Mouse (Mus musculus) testis, adult 2 months (tissue): ENCODE measurements around the gene Tssk1. TPM values are rescaled to one million over a fixed set of nuclear protein-coding genes. Genes with fewer than 3 reads are reported as not detected.

Source experiments
- H3K27ac ChIP-seq: fragments of 200-500 bp; 2 replicates; pipeline ENCODE4 v1.5.1; 2012; ENCODE audit warnings: low read depth, low read length; ENCODE audit not compliant: control insufficient read depth, insufficient read depth
- H3K27me3 ChIP-seq: fragments of 200-500 bp; 2 replicates; pipeline ENCODE4 v1.6.1; 2012; ENCODE audit warnings: mild to moderate bottlenecking, low read length, moderate library complexity; ENCODE audit not compliant: control insufficient read depth, insufficient read depth
- H3K36me3 ChIP-seq: fragments of 200-500 bp; 2 replicates; pipeline ENCODE4 v1.6.1; 2012; ENCODE audit warnings: mild to moderate bottlenecking, low read length; ENCODE audit not compliant: control insufficient read depth, insufficient read depth
- H3K4me1 ChIP-seq: fragments of 200-500 bp; 2 replicates; pipeline ENCODE4 v1.6.1; 2012; ENCODE audit warnings: low read length; ENCODE audit not compliant: control insufficient read depth, insufficient read depth
- H3K4me3 ChIP-seq: fragments of 200-500 bp; 2 replicates; pipeline ENCODE4 v1.5.1; 2012; ENCODE audit warnings: low read depth, mild to moderate bottlenecking, low read length, moderate library complexity, mixed read lengths; ENCODE audit not compliant: control insufficient read depth
- CTCF ChIP-seq: fragments of 200-500 bp; IDR thresholded peaks from 2 replicates; pipeline ENCODE4 v1.5.1; 2012; ENCODE audit warnings: low read depth, mild to moderate bottlenecking, inconsistent platforms, low read length, moderate library complexity; ENCODE audit not compliant: control insufficient read depth, insufficient read depth, insufficient replicate concordance
- POLR2A ChIP-seq: fragments of 200-500 bp; IDR thresholded peaks from 2 replicates; pipeline ENCODE4 v1.6.1; 2012; ENCODE audit warnings: low read depth, mild to moderate bottlenecking, inconsistent platforms, low read length, moderate library complexity; ENCODE audit not compliant: control insufficient read depth
- polyA plus RNA-seq: library from polyadenylated mRNA; depleted of rRNA; stranded (reverse); fragments of >200 nt; gene quantifications from 2 replicates; pipeline ENCODE4 v1.2.3, GENCODE M21; 2012

The Tssk1 gene
- polyA plus RNA-seq, 1 experiment, result 177 TPM

DNA sequence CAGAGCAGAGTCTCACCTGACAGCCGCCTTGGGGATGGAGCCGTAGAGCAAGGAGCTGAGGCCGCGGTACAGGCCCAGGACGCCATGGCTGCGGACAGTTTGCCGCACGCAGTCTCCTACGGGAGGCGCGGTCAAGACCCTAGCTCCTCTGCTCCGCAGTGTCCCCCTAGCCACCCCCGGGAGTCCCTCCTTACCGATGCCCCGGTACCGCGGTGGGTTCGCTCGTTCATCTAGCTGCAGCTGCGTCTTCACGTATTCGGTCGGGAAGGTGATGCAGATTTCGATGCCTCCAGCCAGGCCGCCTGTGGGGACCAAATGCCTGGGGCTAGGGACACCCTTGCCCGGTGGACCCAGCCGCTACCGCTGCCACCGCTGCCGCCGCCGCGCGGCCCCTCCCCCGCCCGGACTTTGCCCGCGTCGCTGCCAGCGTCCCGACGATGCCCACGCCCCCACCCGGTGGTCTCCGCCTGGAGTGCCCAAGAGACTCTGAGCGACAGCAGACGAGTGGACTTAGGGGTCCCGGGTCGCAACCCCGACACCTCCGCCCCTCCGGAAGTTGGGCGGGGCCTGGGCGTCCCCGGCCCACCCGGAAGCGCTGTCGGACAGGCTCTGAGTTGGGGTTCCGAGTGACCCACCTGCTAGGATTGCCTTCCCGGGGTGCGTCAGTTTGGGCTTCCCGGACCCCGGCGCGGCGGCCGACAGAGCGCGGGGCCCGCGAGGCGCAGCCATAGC lies 33.5 kb downstream of the Tssk1 start:
- peak overlapping the region; percentile 95 for H3K4me3 ChIP-seq
- H3K4me1 ChIP-seq, result peaks cover 14% of the 10 kb centered on the region
- TF ChIP-seq POLR2A (no peak), CTCF (no peak)
- H3K27me3 ChIP-seq, result no peaks in the 10 kb centered on the region; the same call in 1 of the 2 replicates
- peak overlapping the region; percentile 82 for H3K27ac ChIP-seq
- no peaks in the 10 kb centered on the region for H3K36me3 ChIP-seq

DNA sequence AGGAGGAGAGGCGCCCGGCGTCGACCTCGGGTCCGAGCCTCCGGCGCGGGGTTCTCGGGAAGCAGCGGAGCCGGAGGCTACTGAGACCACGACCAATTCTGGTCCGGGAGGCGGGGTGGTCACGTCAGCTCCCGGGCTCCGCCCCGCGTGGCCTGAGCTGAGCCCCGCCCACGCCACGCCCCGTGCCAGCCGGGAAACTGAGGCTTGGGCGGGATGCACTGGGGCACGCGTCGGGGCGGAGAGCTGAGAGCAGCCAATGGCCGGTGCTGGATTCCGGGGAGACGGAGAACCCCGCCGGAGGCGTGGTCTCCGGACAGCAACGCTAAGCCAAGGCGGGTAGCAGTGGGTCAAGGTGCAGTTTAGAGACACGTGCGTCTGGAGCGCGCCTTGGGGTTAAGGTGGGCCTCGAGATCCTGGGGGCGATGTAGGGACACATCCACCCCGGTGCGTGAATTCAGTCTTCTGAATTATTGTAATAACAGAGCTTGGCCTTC lies 34.1 kb downstream of the Tssk1 start, which contains the start of gene Slc25a1:
TSS of gene Slc25a1 (minus strand) at position 133 of the 494 bp plus-strand sequence.
- TF ChIP-seq POLR2A (peak; percentile 42; the same call in 1 of the 2 replicates), CTCF (no peak)

DNA sequence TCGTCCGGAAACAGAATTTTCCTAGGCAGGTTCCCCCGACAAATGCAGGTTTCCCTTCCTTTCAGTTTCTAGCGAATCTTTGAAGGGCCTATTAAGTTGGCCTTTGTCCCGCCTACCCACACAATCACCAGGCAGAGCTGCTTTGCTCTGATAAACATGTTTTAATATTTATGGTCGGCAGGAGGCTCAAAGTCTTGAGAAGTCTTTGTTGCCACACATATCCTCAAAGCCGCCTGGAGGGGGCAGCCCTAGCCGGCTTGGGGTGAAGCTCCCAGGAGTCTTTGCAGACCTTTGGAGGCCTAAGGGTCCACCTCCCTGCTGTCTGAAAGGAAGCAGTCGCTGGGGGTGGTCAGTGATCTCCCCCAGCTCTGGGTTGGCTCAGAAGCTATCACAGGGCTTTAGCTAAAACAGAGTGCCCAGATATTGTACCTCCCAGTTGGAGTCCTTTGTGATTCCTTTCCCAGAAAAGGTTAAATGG lies 34.6 kb downstream of the Tssk1 start:
- Histone ChIP-seq H3K27me3 (no peaks in the 10 kb centered on the region; the same call in 1 of the 2 replicates), H3K4me1 (peaks cover 13% of the 10 kb centered on the region), H3K36me3 (no peaks in the 10 kb centered on the region), H3K4me3 (peak overlapping the region; percentile 95), H3K27ac (peak overlapping the region; percentile 82)
- no peak for TF ChIP-seq POLR2A
- peak; percentile 28; the same call in 1 of the 2 replicates for TF ChIP-seq CTCF

More for the DNA sequence above, 34.1 kb downstream of the Tssk1 start, which contains the start of gene Slc25a1:
- H3K27ac ChIP-seq, result peak within 1 kb of the TSS; percentile 82
- no peaks in the 10 kb centered on the region; the same call in 1 of the 2 replicates for H3K27me3 ChIP-seq
- H3K4me1 ChIP-seq, result peaks cover 13% of the 10 kb centered on the region
- no peaks in the 10 kb centered on the region for H3K36me3 ChIP-seq
- peak within 1 kb of the TSS; percentile 95 for H3K4me3 ChIP-seq

DNA sequence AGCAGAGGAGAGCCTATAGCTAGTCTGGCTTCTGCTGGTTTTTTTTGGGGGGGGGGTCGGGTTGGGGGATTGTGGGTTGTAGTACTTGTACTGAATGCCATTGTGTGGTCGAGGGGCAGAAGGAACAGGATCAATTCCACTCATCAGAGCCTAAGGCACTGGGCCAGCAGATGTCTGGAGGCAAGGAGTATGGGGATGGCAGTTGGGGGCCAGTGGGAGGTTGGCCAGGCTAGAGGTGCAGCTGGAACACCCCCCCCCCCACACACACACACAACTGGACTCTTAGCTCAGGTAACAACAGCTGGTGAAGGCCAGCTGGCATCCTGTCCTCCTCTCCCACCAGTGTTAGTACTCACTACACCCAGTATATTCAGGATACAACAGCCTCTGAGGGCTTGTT lies 35.2 kb downstream of the Tssk1 start:
- TF ChIP-seq POLR2A (no peak), CTCF (no peak)
- H3K36me3 ChIP-seq, result no peaks in the 10 kb centered on the region
- no peak overlapping the region for H3K4me3 ChIP-seq
- no peaks in the 10 kb centered on the region; the same call in 1 of the 2 replicates for H3K27me3 ChIP-seq
- H3K4me1 ChIP-seq, result peaks cover 13% of the 10 kb centered on the region
- no peak overlapping the region for H3K27ac ChIP-seq

DNA sequence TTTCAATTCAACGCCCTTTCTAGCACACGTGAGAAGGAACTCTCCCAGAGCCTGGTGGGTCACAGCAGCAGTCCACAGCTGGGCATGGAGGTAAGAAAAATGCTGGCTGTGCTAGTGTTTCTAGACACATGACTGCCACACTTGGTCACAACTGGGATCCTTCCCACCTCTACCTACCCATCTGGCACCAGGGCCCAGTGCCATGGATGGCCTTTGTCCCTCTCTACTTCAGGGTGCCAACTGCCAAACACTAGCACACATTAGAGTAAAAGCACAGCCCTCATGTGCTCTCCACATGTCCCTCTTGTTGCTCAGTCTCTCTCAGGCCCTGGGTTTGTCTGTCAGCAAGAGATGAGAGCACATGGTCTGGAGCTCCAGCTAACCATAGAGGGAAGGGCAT lies 35.6 kb downstream of the Tssk1 start:
- H3K4me1 ChIP-seq, result peaks cover 13% of the 10 kb centered on the region
- no peak overlapping the region for H3K4me3 ChIP-seq
- no peaks in the 10 kb centered on the region; the same call in 1 of the 2 replicates for H3K27me3 ChIP-seq
- TF ChIP-seq CTCF, result no peak
- no peak for TF ChIP-seq POLR2A
- no peak overlapping the region for H3K27ac ChIP-seq
- H3K36me3 ChIP-seq, result no peaks in the 10 kb centered on the region

DNA sequence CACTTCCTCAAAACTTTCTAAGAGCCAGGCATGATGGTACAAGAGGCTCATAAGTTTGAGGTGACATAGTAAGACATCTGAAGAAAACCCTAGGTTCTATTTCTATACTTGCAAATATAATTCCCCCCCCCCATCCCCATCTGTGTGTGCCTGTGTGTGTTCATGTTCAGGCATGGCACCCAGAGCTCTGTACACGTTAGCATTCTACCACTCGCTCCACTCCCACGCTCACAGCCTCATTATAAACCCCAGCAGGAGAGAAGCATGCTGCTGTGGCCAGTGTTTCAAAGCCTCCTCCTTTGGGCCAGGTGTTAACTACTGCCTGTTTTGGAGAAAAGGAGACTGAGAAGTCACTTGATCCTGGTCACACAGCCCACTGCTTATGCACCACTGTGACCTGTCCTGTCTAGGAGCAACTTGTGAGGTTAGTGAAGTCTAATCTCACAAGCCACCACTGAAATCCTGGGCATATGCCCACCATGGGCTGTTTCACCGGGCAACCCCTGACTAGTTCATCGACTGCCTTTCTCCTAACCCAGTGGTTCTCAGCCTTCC lies 38.0 kb downstream of the Tssk1 start:
- peaks cover 11% of the 10 kb centered on the region for H3K4me1 ChIP-seq
- no peak overlapping the region for H3K27ac ChIP-seq
- no peak overlapping the region for H3K4me3 ChIP-seq
- no peaks in the 10 kb centered on the region; the same call in 1 of the 2 replicates for H3K27me3 ChIP-seq
- no peak for TF ChIP-seq CTCF
- no peak for TF ChIP-seq POLR2A
- no peaks in the 10 kb centered on the region for H3K36me3 ChIP-seq
